Mouse (Mus musculus): Measurements from ENCODE around the gene Prcp. TPM values are rescaled to one million over a fixed set of nuclear protein-coding genes. Genes with fewer than 3 reads are reported as not detected.

Gene Prcp
- polyA plus RNA-seq (2014; fragmentation: Nextera tagmentation; extraction: Ambion mirVana): 14.4 and 20.7 TPM in 2 replicates

GRCm38 (mm10) chr7:92874116-92874675 lies at the start of gene Prcp, which contains the start of gene Ddias:
Gene Prcp, plus strand, starts transcription at chr7:92874470.
Gene Ddias, minus strand, starts transcription at chr7:92874247.
- peaks cover 4% of the 10 kb centered on the region; the same call in 1 of the 2 replicates for H3K4me1 ChIP-seq (ENCODE audit: control insufficient read depth, insufficient read depth, low read length)
- H3K27ac ChIP-seq (ENCODE audit: low read depth, low read length): peak within 1 kb of the TSS; percentile 89
- peak within 1 kb of the TSS; percentile 82 for H3K4me2 ChIP-seq (ENCODE audit: low read depth, low read length)
- peak within 1 kb of the TSS; percentile 57 for H3K9ac ChIP-seq (replicated peaks; ENCODE audit: low read depth, low read length)
- ATAC-seq (ENCODE audit: low read depth): peak; percentile 92
- WGBS: under 1% methylated on average over 53 of the region's 53 CpGs
- no peaks in the 10 kb centered on the region for H3K9me3 ChIP-seq (ENCODE audit: control insufficient read depth, low read length)
- H3K27me3 ChIP-seq (ENCODE audit: control insufficient read depth, insufficient read depth, low read length): no peaks in the 10 kb centered on the region
- peak within 1 kb of the TSS; percentile 52 for H3K4me3 ChIP-seq (ENCODE audit: low read depth, low read length)
- no peaks in the 10 kb centered on the region for H3K36me3 ChIP-seq (ENCODE audit: control insufficient read depth, insufficient read depth, low read length)

GRCm38 (mm10) chr7:92826248-92826647 lies 48.0 kb upstream of the Prcp start:
- Histone ChIP-seq H3K4me1 (ENCODE audit: control insufficient read depth, insufficient read depth, low read length) (no peaks in the 10 kb centered on the region), H3K4me3 (ENCODE audit: low read depth, low read length) (no peak overlapping the region), H3K36me3 (ENCODE audit: control insufficient read depth, insufficient read depth, low read length) (no peaks in the 10 kb centered on the region; the same call in 1 of the 2 replicates), H3K27me3 (ENCODE audit: control insufficient read depth, insufficient read depth, low read length) (no peaks in the 10 kb centered on the region), H3K4me2 (ENCODE audit: low read depth, low read length) (no peak overlapping the region), H3K27ac (ENCODE audit: low read depth, low read length) (no peak overlapping the region), H3K9ac (replicated peaks; ENCODE audit: low read depth, low read length) (no peak overlapping the region), H3K9me3 (ENCODE audit: control insufficient read depth, low read length) (no peaks in the 10 kb centered on the region)
- WGBS: 95% methylated on average over 3 of the region's 3 CpGs
- no peak for ATAC-seq (ENCODE audit: low read depth)

DNA sequence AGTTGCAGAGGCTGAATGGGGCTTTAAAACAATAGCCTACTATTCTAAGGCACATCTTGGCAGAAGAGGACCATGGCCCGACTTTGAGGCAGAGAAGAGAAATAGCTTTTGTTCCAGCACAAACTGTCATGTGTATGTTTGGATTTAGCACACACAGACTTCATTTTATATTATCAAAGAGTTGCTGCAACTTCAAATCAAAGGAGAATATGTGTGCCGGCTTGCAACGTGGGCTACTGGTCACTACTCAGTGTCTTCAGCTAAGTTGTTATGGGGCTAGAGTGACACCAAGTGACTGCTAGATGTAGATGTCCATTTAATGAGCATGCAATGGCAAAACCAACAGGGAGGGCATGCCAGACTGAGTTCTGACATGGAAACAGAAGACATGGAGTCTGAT lies 46.3 kb upstream of the Prcp start:
- no peaks in the 10 kb centered on the region; the same call in 1 of the 2 replicates for H3K36me3 ChIP-seq (ENCODE audit: control insufficient read depth, insufficient read depth, low read length)
- WGBS: 61% methylated on average over 3 of the region's 3 CpGs
- no peaks in the 10 kb centered on the region for H3K27me3 ChIP-seq (ENCODE audit: control insufficient read depth, insufficient read depth, low read length)
- H3K9me3 ChIP-seq (ENCODE audit: control insufficient read depth, low read length): no peaks in the 10 kb centered on the region
- no peak overlapping the region for H3K9ac ChIP-seq (replicated peaks; ENCODE audit: low read depth, low read length)
- ATAC-seq (ENCODE audit: low read depth): no peak
- H3K4me3 ChIP-seq (ENCODE audit: low read depth, low read length): no peak overlapping the region
- no peak overlapping the region for H3K4me2 ChIP-seq (ENCODE audit: low read depth, low read length)
- H3K27ac ChIP-seq (ENCODE audit: low read depth, low read length): no peak overlapping the region
- no peaks in the 10 kb centered on the region for H3K4me1 ChIP-seq (ENCODE audit: control insufficient read depth, insufficient read depth, low read length)

DNA sequence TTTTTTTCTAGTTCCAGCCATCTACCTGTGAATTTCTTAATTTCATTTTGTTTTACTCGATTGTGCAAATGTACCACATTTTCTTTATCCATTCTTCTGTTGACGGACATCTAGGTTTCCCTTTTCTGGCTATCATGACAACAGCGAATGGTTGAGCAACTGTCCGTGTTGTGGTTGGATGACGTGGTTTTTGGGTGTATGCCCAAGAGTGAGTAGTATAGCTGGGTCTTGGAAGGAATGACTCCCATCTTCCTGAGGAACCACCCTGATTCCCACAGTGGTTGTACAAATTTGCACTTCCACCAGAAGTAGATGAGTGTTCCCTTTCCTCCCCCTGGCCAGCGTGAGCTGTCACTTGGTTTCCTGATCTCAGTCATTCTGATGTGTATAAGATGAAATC lies 41.9 kb upstream of the Prcp start:
- no peak overlapping the region for H3K4me2 ChIP-seq (ENCODE audit: low read depth, low read length)
- WGBS: 92% methylated on average over 6 of the region's 6 CpGs
- H3K4me1 ChIP-seq (ENCODE audit: control insufficient read depth, insufficient read depth, low read length): no peaks in the 10 kb centered on the region
- H3K4me3 ChIP-seq (ENCODE audit: low read depth, low read length): no peak overlapping the region
- no peaks in the 10 kb centered on the region for H3K9me3 ChIP-seq (ENCODE audit: control insufficient read depth, low read length)
- H3K36me3 ChIP-seq (ENCODE audit: control insufficient read depth, insufficient read depth, low read length): peaks cover 3% of the 10 kb centered on the region; the same call in 1 of the 2 replicates
- ATAC-seq (ENCODE audit: low read depth): no peak
- no peak overlapping the region for H3K9ac ChIP-seq (replicated peaks; ENCODE audit: low read depth, low read length)
- H3K27ac ChIP-seq (ENCODE audit: low read depth, low read length): no peak overlapping the region
- H3K27me3 ChIP-seq (ENCODE audit: control insufficient read depth, insufficient read depth, low read length): no peaks in the 10 kb centered on the region

DNA sequence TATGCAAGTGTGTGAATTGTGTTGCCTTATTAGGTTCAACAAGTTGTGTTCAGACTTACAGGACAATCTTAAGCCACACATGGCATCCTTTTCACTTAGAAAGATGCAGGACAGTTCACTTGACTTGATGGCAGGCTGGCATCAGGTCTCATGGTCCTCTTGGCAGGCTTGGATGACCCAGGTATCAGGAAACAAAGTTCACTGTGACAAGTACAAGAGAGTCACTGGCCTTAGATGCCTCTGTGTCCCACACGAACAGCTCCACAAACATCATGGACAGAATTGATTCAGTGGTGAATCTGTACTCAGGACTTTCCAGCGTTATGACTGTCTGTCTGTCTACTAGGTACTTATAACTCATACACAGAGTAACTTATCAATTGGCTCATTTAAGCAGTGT lies 39.9 kb upstream of the Prcp start:
- no peak for ATAC-seq (ENCODE audit: low read depth)
- Histone ChIP-seq H3K9ac (replicated peaks; ENCODE audit: low read depth, low read length) (no peak overlapping the region), H3K27me3 (ENCODE audit: control insufficient read depth, insufficient read depth, low read length) (no peaks in the 10 kb centered on the region), H3K36me3 (ENCODE audit: control insufficient read depth, insufficient read depth, low read length) (peaks cover 3% of the 10 kb centered on the region; the same call in 1 of the 2 replicates), H3K4me3 (ENCODE audit: low read depth, low read length) (no peak overlapping the region), H3K4me1 (ENCODE audit: control insufficient read depth, insufficient read depth, low read length) (no peaks in the 10 kb centered on the region), H3K9me3 (ENCODE audit: control insufficient read depth, low read length) (no peaks in the 10 kb centered on the region), H3K4me2 (ENCODE audit: low read depth, low read length) (no peak overlapping the region), H3K27ac (ENCODE audit: low read depth, low read length) (no peak overlapping the region)
- WGBS: 91% methylated on average over 2 of the region's 2 CpGs

DNA sequence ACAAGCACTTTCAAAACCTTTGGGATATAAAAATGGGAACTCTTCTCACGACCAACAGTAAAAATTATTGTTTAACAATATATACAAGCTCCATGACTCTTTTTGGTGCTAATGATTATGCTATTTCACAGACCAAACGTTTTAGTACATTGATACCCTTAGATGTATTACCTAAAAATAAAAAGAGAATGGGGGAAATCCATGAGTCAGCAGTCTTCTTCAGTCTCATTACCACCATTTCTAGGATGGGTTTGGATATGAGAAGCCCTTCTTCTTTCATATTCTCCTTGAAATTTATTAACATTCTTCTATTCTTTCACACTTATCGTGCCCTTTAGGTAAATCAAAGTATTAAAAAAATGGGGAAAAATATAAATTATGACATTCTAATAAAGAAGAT lies 37.8 kb upstream of the Prcp start:
- H3K27ac ChIP-seq (ENCODE audit: low read depth, low read length): no peak overlapping the region
- no peaks in the 10 kb centered on the region for H3K9me3 ChIP-seq (ENCODE audit: control insufficient read depth, low read length)
- no peaks in the 10 kb centered on the region for H3K4me1 ChIP-seq (ENCODE audit: control insufficient read depth, insufficient read depth, low read length)
- 84% methylated on average over 3 of the region's 3 CpGs for WGBS
- ATAC-seq (ENCODE audit: low read depth): no peak
- H3K9ac ChIP-seq (replicated peaks; ENCODE audit: low read depth, low read length): no peak overlapping the region
- no peak overlapping the region for H3K4me3 ChIP-seq (ENCODE audit: low read depth, low read length)
- no peak overlapping the region for H3K4me2 ChIP-seq (ENCODE audit: low read depth, low read length)
- H3K36me3 ChIP-seq (ENCODE audit: control insufficient read depth, insufficient read depth, low read length): peaks cover 3% of the 10 kb centered on the region; the same call in 1 of the 2 replicates
- H3K27me3 ChIP-seq (ENCODE audit: control insufficient read depth, insufficient read depth, low read length): no peaks in the 10 kb centered on the region

DNA sequence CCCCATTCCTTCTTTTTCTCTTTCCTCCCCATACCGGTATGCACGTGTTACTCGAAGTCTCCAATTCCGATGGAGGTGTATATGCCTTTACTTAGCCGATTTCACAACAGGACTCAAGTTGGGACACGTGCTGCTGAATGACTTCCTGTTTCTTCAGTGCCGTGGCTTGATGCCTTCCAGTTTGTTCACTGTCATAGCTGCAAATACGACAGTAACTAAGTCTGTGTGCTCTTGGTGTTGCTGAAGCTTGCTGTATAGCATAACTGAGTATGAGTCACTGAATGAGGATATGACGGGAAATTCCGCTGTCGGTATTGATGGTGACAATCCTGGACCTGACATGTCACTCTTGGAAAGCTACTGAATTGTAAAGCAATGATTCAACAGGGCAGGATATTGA lies 37.0 kb upstream of the Prcp start:
- 91% methylated on average over 11 of the region's 11 CpGs for WGBS
- ATAC-seq (ENCODE audit: low read depth): no peak
- H3K27me3 ChIP-seq (ENCODE audit: control insufficient read depth, insufficient read depth, low read length): no peaks in the 10 kb centered on the region
- H3K4me2 ChIP-seq (ENCODE audit: low read depth, low read length): no peak overlapping the region
- no peak overlapping the region for H3K4me3 ChIP-seq (ENCODE audit: low read depth, low read length)
- no peaks in the 10 kb centered on the region for H3K4me1 ChIP-seq (ENCODE audit: control insufficient read depth, insufficient read depth, low read length)
- no peak overlapping the region for H3K9ac ChIP-seq (replicated peaks; ENCODE audit: low read depth, low read length)
- no peaks in the 10 kb centered on the region for H3K9me3 ChIP-seq (ENCODE audit: control insufficient read depth, low read length)
- no peak overlapping the region for H3K27ac ChIP-seq (ENCODE audit: low read depth, low read length)
- H3K36me3 ChIP-seq (ENCODE audit: control insufficient read depth, insufficient read depth, low read length): peaks cover 3% of the 10 kb centered on the region; the same call in 1 of the 2 replicates

DNA sequence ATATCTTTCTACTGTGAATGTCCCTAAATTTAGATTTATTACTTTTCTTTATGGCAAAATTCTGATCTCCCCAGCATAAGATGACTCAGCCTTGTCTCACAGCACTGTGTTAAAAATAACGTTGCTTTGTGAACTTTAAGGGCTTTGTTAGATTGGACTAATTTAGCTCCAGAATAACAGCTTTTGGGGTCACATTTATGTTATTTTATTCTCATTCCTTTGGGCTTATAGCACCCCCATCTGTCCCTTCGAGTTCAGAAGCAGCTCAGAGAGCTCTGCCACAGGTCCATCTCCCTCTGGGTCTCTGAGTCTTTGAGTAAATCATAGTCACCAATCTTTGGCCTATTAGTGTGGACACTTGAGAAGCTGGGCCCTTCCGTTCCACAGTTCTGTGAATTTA lies 36.4 kb upstream of the Prcp start:
- H3K9me3 ChIP-seq (ENCODE audit: control insufficient read depth, low read length): no peaks in the 10 kb centered on the region
- no peaks in the 10 kb centered on the region for H3K27me3 ChIP-seq (ENCODE audit: control insufficient read depth, insufficient read depth, low read length)
- no peak overlapping the region for H3K9ac ChIP-seq (replicated peaks; ENCODE audit: low read depth, low read length)
- H3K4me2 ChIP-seq (ENCODE audit: low read depth, low read length): no peak overlapping the region
- WGBS: 77% methylated on average over 3 of the region's 3 CpGs
- H3K4me3 ChIP-seq (ENCODE audit: low read depth, low read length): no peak overlapping the region
- H3K27ac ChIP-seq (ENCODE audit: low read depth, low read length): no peak overlapping the region
- H3K4me1 ChIP-seq (ENCODE audit: control insufficient read depth, insufficient read depth, low read length): no peaks in the 10 kb centered on the region
- H3K36me3 ChIP-seq (ENCODE audit: control insufficient read depth, insufficient read depth, low read length): peaks cover 3% of the 10 kb centered on the region; the same call in 1 of the 2 replicates
- no peak for ATAC-seq (ENCODE audit: low read depth)

GRCm38 (mm10) chr7:92842254-92842653 lies 32.0 kb upstream of the Prcp start:
- Histone ChIP-seq H3K36me3 (ENCODE audit: control insufficient read depth, insufficient read depth, low read length) (peaks cover 1% of the 10 kb centered on the region; the same call in 1 of the 2 replicates), H3K9ac (replicated peaks; ENCODE audit: low read depth, low read length) (no peak overlapping the region), H3K27ac (ENCODE audit: low read depth, low read length) (no peak overlapping the region), H3K4me1 (ENCODE audit: control insufficient read depth, insufficient read depth, low read length) (no peaks in the 10 kb centered on the region), H3K9me3 (ENCODE audit: control insufficient read depth, low read length) (no peaks in the 10 kb centered on the region), H3K4me3 (ENCODE audit: low read depth, low read length) (no peak overlapping the region), H3K27me3 (ENCODE audit: control insufficient read depth, insufficient read depth, low read length) (no peaks in the 10 kb centered on the region), H3K4me2 (ENCODE audit: low read depth, low read length) (no peak overlapping the region)
- WGBS: 85% methylated on average over 2 of the region's 2 CpGs
- ATAC-seq (ENCODE audit: low read depth): no peak

Data from neural tube, embryonic 14.5 days (tissue).